Mouse (Mus musculus): ENCODE measurements around the gene Rnf222. TPM values are rescaled to one million over a fixed set of nuclear protein-coding genes. Genes with fewer than 3 reads are reported as not detected.

The Rnf222 gene
- total and polyA plus RNA-seq, 3 experiments, result 0.23 to 0.28 TPM; not detected in 1

DNA sequence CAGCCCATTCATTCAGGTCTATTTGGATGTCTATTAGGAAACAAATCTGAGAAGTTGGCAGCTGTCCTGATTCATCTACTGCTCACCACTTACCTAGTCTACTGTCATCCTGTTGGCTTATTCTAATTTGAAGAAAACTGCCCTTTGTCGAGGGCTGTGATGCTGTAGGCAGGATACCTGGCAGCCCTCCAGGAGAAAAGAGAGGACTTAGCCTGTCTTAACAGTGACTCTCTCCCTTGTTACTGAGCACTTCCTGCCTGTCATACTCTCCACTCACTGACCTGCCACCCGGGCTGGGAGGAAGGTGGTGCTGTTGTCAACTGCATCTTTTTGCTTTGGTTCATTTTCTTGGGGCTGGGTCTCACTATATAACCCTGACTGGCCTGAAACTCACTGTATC, 2.3 kb downstream of the Rnf222 start:
- Histone ChIP-seq H3K4me3 (ENCODE audit: control insufficient read depth in 1 of 2, insufficient read depth in 1 of 2, low read depth in 2 of 2, low read length in 2 of 2) (no peak overlapping the region), H3K27me3 (ENCODE audit: control insufficient read depth in 1 of 2, insufficient read depth in 2 of 2, low read length in 2 of 2) (no peaks in the 10 kb centered on the region), H3K27ac (ENCODE audit: control insufficient read depth, low read depth, low read length) (no peak overlapping the region), H3K9me3 (replicated peaks; ENCODE audit: insufficient read depth, low read length) (no peaks in the 10 kb centered on the region), H3K36me3 (ENCODE audit: control insufficient read depth in 1 of 2, insufficient read depth in 2 of 2, low read length in 2 of 2) (peaks cover 0 to 10% of the 10 kb centered on the region in 2 experiments; a peak in 2 of 4 replicates), H3K4me1 (ENCODE audit: control insufficient read depth in 1 of 2, insufficient read depth in 2 of 2, low read length in 2 of 2) (peaks cover 2 to 33% of the 10 kb centered on the region in 2 experiments), H3K79me2 (ENCODE audit: control insufficient read depth, insufficient read depth, low read length, poor library complexity) (no peaks in the 10 kb centered on the region), H3K9ac (ENCODE audit: control insufficient read depth, low read depth, low read length, poor library complexity, severe bottlenecking) (no peak overlapping the region)
- no peak for TF ChIP-seq MYB (IDR thresholded peaks at IDR 0.05; ENCODE audit: low read depth, low read length)
- TF ChIP-seq MEF2A (IDR thresholded peaks at IDR 0.05; ENCODE audit: extremely low read depth, insufficient replicate concordance, low read depth, low read length, poor library complexity, severe bottlenecking), result no peak
- no peak for TF ChIP-seq TBP (IDR thresholded peaks at IDR 0.05; ENCODE audit: low read depth, low read length)
- no peak for DNase-seq (ENCODE audit: low read depth, low spot score)

DNA sequence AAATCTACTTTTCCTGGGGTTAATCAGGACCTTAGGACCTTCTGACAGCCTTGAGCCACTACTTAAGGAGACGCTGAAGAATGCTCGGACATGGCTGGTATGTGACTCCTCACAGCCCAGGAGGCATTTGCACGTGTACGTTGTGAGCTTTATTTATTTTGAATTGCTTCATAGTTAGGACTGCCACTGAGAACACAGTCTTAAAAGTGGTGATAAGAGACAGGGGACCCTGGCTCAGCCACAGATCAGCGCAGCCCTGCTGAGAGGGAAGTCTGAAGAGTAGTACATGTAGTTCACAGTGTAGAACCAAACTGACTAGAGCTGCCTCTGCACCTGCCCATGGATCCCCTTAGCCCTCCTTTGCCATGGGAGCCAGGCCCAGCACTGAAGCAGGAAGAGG, 3.5 kb downstream of the Rnf222 start:
- Histone ChIP-seq H3K27me3 (ENCODE audit: control insufficient read depth in 1 of 2, insufficient read depth in 2 of 2, low read length in 2 of 2) (no peaks in the 10 kb centered on the region), H3K4me1 (ENCODE audit: control insufficient read depth in 1 of 2, insufficient read depth in 2 of 2, low read length in 2 of 2) (peaks cover 2 to 38% of the 10 kb centered on the region in 2 experiments), H3K36me3 (ENCODE audit: control insufficient read depth in 1 of 2, insufficient read depth in 2 of 2, low read length in 2 of 2) (peaks cover 0 to 14% of the 10 kb centered on the region in 2 experiments; a peak in 2 of 4 replicates), H3K9ac (ENCODE audit: control insufficient read depth, low read depth, low read length, poor library complexity, severe bottlenecking) (peak overlapping the region; percentile 62), H3K79me2 (ENCODE audit: control insufficient read depth, insufficient read depth, low read length, poor library complexity) (no peaks in the 10 kb centered on the region), H3K4me3 (ENCODE audit: control insufficient read depth in 1 of 2, insufficient read depth in 1 of 2, low read depth in 2 of 2, low read length in 2 of 2) (peak overlapping the region; percentile 46 to 48; a peak in 3 of 4 replicates), H3K27ac (ENCODE audit: control insufficient read depth, low read depth, low read length) (peak overlapping the region; percentile 15), H3K9me3 (replicated peaks; ENCODE audit: insufficient read depth, low read length) (no peaks in the 10 kb centered on the region)
- peak; percentile 83 for DNase-seq (ENCODE audit: low read depth, low spot score)
- TF ChIP-seq RAD21 (IDR thresholded peaks at IDR 0.05; ENCODE audit: low read depth, low read length) (no peak), ZMIZ1 (IDR thresholded peaks at IDR 0.05; ENCODE audit: low read depth, low read length) (no peak), KAT2A (conservative IDR thresholded peaks at IDR 0.05; ENCODE audit: low read depth, low read length) (no peak), CHD1 (IDR thresholded peaks at IDR 0.05; ENCODE audit: low read depth, low read length) (no peak), TAL1 (IDR thresholded peaks at IDR 0.05; ENCODE audit: low read length) (no peak), POLR2AphosphoS2 (IDR thresholded peaks at IDR 0.05; ENCODE audit: low read length) (no peak), MXI1 (IDR thresholded peaks at IDR 0.05; ENCODE audit: low read depth, low read length) (peak; percentile 85), E2F4 (IDR thresholded peaks at IDR 0.05; ENCODE audit: borderline replicate concordance, low read depth, low read length) (no peak), ETS1 (IDR thresholded peaks at IDR 0.05; ENCODE audit: low read depth, low read length) (peak; percentile 46; the same call in 1 of the 2 replicates), EP300 (IDR thresholded peaks at IDR 0.05; ENCODE audit: low read depth in 1 of 2, low read length in 2 of 2) (no peak; a peak in 2 of 4 replicates), ZKSCAN1 (IDR thresholded peaks at IDR 0.05; ENCODE audit: low read depth, low read length) (no peak), POLR2AphosphoS5 (IDR thresholded peaks at IDR 0.05; ENCODE audit: borderline replicate concordance, low read depth, low read length) (no peak), CTCF (IDR thresholded peaks at IDR 0.05 in 2 of 3, conservative IDR thresholded peaks at IDR 0.05 in 1 of 3; ENCODE audit: control insufficient read depth in 1 of 3, insufficient read depth in 1 of 3, low read depth in 2 of 3, low read length in 3 of 3, poor library complexity in 1 of 3, severe bottlenecking in 1 of 3) (no peak), CHD2 (IDR thresholded peaks at IDR 0.05; ENCODE audit: low read length) (no peak), ZNF384 (IDR thresholded peaks at IDR 0.05; ENCODE audit: low read depth, low read length) (no peak), TCF12 (IDR thresholded peaks at IDR 0.05; ENCODE audit: low read depth, low read length) (no peak), HCFC1 (IDR thresholded peaks at IDR 0.05; ENCODE audit: low read depth, low read length) (no peak), GABPA (IDR thresholded peaks at IDR 0.05; ENCODE audit: low read depth, low read length) (no peak), TBP (IDR thresholded peaks at IDR 0.05; ENCODE audit: low read depth, low read length) (peak; percentile 51; the same call in 1 of the 2 replicates), BHLHE40 (IDR thresholded peaks at IDR 0.05; ENCODE audit: borderline replicate concordance, low read depth, low read length) (peak; percentile 57; the same call in 1 of the 2 replicates), NRF1 (IDR thresholded peaks at IDR 0.05; ENCODE audit: insufficient read depth, low read depth, low read length, poor library complexity, severe bottlenecking) (no peak), RCOR1 (IDR thresholded peaks at IDR 0.05; ENCODE audit: low read depth, low read length) (no peak), GATA1 (IDR thresholded peaks at IDR 0.05; ENCODE audit: low read depth, low read length) (peak; percentile 58), JUND (IDR thresholded peaks at IDR 0.05; ENCODE audit: low read depth, low read length) (no peak), MEF2A (IDR thresholded peaks at IDR 0.05; ENCODE audit: extremely low read depth, insufficient replicate concordance, low read depth, low read length, poor library complexity, severe bottlenecking) (no peak), MAZ (IDR thresholded peaks at IDR 0.05; ENCODE audit: low read depth, low read length) (no peak), MAFK (IDR thresholded peaks at IDR 0.05; ENCODE audit: borderline replicate concordance, low read depth, low read length) (no peak), NELFE (IDR thresholded peaks at IDR 0.05; ENCODE audit: low read depth, low read length) (no peak), UBTF (IDR thresholded peaks at IDR 0.05; ENCODE audit: borderline replicate concordance, insufficient read depth, low read depth, low read length) (0 out of 2 replicates have a peak, but pooled peaks have one; percentile 33), MAX (IDR thresholded peaks at IDR 0.05; ENCODE audit: low read length) (peak; percentile 79), MYB (IDR thresholded peaks at IDR 0.05; ENCODE audit: low read depth, low read length) (no peak)

Measured in MEL (cell line).